Mouse (Mus musculus) right cerebral cortex, adult 2 months (tissue): ENCODE data around the gene Zc3h8.

ENCODE experiments used
- DNase-seq, 2 experiments: peaks; one replicate each; pipeline ENCODE4 v3.0.0; 2021 to 2022; ENCODE audit warnings: low spot score in 2 of 2

Gene Zc3h8

GRCm38 (mm10) chr2:128943538-128944528 is at the start of gene Zc3h8:
Gene Zc3h8, minus strand, starts transcription at chr2:128944077.
- peak; percentile 96 to 98 for DNase-seq

GRCm38 (mm10) chr2:128984746-128985145 is 40.9 kb upstream of the Zc3h8 start:
- no peak for DNase-seq

GRCm38 (mm10) chr2:128975572-128975971 is 31.7 kb upstream of the Zc3h8 start:
- DNase-seq: no peak

- no peak for DNase-seq
Measured at GRCm38 (mm10) chr2:128972301-128972700, 28.4 kb upstream of the Zc3h8 start.

DNA sequence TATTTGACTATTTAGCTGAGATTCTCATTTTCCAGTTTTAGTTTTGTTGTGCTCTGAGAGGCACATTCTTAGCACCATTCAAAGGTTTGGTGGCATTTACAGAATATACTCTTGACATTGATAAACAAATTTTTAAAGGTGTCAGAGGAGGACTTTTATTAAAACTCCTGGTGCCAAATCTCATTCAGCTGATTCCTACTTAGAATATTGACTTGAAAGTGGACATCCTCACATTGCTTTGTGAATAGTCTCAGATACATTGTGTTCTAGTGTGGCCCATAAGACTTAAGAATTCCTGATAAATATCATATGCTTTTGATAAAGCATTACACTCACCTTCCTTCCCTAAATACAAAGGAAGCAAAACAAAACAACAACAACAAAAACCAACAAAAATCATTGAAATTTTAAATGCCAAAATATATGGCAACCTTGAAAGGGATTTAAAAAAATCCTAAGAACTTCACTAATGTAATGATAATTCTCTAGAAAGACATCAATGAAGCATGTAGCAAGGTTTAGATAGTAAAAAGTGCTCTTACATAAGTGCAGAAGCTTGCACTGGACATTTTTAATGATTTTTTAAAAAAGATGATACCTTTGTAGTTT is 24.7 kb upstream of the Zc3h8 start:
- no peak for DNase-seq

DNA sequence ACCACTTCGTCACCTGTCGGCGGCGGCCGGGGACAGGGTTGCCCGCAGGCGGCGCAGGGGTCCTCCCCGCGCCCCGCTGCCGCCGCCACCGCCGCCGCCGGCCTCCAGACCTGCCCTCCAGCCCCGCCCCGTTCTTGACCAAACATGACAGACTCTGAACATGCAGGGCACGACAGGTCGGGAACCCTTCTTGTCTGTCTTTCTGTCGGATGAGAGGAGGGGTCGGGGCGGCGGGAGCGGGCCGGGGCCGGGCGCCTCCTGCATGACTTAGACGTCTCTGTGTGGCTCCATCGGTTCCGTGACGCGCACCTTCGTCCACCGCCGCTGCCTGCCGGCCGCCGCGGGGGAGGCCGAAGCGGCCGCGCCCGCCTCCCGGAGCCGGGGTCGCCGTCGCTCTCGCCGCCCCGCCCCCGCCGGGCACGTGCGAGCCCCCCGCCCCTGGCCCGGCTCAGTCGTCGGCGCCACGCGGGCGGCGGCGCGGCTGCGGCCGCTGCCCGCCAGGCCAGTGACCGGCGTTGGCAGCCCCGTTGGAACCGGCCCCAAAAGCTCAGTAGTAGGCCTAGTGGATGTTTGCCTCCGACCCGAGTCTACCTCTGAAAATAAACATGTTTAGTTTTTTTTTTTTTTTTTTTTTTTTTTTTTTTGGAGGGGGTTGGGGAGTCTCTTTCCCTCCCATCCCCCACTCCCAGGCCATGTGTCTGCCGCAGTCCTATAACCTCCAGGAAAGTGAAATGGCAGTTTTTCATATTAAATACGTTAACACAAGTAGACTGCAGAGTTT is 24.0 kb upstream of the Zc3h8 start, which contains the start of gene Gm10762:
Gene Gm10762 (minus strand): TSS at position 65 of the 781 bp plus-strand sequence.
- DNase-seq: peak; percentile 63 to 68

- DNase-seq: peak; percentile 99
Measured at GRCm38 (mm10) chr2:128966641-128967580, 23.0 kb upstream of the Zc3h8 start, which contains the start of gene Zc3h6. Gene Zc3h6, plus strand, starts transcription at chr2:128967402.

DNA sequence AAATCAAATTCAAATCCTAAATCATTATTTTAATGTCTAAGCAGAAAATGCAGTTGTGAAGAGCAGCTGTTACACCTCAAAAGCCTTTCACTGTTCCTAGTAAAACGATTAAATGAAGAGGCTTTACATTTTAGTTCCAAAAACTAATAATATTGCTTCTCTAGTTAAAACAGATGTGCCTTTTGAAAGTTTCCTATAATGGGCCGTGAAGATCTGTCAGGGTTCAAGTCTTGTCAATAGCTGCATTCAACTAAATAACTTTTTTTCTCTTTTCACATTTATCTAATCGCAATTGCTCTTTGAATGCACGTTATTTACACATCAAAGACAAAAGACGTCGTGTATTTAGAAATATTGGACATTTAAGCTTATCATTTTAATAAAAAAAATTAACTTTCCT is 22.4 kb upstream of the Zc3h8 start:
- DNase-seq: no peak

DNA sequence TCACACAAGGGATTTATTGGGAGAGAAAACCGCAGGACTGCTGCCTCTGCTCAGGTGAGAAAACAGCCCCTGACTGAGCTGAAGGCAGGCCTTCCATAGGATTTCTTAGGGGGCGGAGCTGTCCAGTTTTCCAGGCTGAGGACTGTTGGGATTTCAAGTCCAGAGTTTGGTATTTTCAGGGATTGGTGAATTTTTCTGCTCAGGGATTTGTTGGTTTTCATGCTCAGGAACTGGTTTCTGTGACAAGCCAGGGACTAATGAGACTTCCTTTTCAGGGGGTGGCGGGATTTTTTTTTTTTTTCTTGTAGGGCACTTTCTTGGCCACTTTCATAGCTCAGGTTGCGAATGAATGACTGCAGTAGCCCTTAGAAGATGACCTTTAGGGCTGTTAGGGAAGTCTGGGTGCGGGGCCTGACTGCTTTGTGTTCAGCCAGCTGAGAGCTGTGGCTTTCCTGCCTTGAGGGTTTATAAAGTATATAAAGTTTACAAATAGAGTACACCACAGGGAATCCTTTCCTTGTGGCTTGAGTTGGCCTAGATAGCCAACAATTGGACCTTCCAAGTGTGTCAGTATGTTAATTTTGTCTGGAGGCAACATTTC is 21.7 kb upstream of the Zc3h8 start:
- DNase-seq: no peak

DNA sequence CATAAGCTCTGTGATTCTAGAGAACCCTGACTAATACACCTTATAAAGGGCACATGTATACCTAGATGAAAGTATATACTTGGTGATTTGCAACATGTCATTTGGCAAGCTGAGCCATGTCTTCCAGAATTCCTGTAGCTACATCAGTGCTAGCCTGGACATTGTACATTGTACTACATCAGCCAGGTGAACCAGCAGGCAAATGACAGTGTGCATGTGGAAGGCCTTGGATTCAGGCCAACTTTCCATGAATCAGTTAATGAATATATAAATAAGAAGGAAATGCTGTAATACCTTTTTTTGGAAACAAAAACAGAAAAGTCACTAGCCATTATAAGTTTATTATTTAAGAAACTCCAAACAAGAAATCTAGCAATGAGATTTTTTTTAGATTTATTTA is 10.3 kb upstream of the Zc3h8 start:
- no peak for DNase-seq

- DNase-seq: no peak
Measured at GRCm38 (mm10) chr2:128947962-128948588, 4.2 kb upstream of the Zc3h8 start.

DNA sequence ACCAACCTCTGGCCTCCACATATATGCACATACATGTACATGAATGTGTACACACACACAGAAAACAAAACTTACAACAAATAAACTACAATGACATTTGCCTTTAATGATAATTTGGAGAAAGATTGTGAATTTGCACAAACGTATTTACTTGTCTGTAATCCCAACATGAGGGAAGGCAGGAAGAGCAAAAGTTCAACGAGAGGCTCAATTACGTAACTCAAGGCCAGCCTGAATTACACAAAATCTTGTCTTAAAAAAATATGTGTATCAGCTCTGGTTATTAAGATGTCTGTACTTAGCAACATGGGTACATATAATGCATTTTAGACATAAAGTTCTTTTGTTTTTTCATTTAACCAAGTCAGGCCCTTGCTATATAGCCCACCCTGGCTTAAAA is 7.6 kb downstream of the Zc3h8 start:
- DNase-seq: no peak

- no peak for DNase-seq
Measured at GRCm38 (mm10) chr2:128930704-128931103, 13.2 kb downstream of the Zc3h8 start.

DNA sequence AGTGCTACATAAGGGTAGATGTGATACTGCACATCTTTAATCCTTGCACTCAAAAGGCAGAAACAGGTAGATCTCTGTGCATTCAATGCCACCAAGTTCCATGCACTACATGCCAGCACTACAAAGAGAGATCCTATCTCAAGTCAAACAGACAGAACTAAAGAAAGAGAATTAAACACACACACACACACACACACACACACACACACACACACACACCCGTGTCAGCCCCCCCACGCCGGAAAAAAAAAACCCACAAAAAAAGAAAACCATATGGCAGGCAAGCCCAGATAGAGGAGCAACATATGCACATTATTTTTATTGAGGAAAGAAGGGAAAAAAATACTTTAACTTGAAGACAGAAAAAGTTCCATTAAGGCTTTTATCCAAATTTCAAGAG is 15.4 kb downstream of the Zc3h8 start:
- DNase-seq: peak in 1 of 2 experiments; percentile 42

DNA sequence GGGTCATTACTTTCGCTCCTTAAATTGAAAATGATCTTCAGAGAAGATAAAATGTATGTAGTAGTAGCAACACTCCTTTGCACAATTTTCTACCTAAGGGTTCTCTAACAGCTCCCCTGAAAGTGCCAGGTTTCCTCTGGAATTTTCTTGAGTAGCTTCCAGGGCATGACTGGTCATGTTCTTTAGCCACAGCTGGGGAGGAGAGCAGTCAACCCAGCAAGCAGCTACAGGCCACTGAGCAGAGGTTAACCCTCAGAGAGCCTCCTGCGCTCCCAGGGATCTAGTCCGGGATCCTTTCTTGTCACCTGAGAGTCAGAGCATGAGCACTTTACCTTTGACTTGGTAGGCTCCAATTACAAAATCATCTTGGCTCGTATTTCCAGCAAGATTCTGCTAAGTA is 19.1 kb downstream of the Zc3h8 start:
- DNase-seq: no peak

- peak; percentile 5 to 14 for DNase-seq
Measured at GRCm38 (mm10) chr2:128916528-128916927, 27.3 kb downstream of the Zc3h8 start.

GRCm38 (mm10) chr2:128914978-128915377 is 28.9 kb downstream of the Zc3h8 start:
- DNase-seq: no peak

GRCm38 (mm10) chr2:128903661-128904060 is 40.2 kb downstream of the Zc3h8 start:
- DNase-seq: no peak

DNA sequence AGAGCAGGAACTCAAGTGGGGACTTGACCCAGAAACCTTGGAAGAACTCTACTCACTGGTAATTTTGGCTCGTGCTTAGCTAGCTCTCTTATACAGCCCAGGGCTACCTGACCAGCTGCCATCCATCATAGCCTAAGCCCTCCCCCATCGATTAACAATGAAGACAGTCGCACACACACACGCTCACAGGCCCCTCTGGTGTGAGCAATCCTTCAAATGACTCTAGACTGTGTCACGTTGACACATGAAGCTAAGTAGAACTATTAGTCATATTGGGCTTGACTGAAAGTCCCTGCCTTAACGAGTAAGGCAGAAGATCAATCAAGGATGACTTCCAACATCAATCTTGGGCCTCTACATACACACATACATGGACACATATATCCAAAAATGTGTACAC is 41.0 kb downstream of the Zc3h8 start:
- no peak for DNase-seq

DNA sequence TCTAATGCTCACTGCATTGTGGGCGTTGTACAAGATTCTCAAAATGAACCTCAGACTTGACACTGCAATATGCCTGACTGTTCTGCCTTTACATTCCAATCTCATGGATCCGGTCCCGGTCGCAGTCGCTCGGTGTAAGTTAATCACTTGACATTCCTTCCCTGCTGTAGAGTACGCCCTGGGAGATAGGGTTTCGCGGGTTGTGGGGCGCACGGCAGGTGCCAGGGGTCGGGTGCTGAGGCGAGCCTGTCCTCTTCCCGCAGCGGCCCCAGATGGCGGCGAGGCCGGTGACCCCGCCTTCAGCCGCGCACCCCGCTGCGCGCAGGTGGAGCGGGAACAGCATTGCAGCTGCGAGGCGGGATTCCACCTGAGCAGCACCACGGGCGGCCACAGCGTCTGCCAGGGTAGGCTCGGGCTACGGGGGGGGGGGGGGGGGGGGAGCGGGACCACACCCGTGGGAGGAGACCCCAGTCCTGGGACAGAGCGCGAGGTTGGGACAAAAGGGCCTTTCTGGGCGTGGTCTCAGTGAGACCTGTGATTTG is 51.6 kb downstream of the Zc3h8 start:
- DNase-seq: no peak
